Mouse (Mus musculus): Measurements from ENCODE around the gene Scnn1a. TPM values are rescaled to one million over a fixed set of nuclear protein-coding genes. Genes with fewer than 3 reads are reported as not detected.

The Scnn1a gene
- total RNA-seq, 1 experiment: 0.31 TPM

DNA sequence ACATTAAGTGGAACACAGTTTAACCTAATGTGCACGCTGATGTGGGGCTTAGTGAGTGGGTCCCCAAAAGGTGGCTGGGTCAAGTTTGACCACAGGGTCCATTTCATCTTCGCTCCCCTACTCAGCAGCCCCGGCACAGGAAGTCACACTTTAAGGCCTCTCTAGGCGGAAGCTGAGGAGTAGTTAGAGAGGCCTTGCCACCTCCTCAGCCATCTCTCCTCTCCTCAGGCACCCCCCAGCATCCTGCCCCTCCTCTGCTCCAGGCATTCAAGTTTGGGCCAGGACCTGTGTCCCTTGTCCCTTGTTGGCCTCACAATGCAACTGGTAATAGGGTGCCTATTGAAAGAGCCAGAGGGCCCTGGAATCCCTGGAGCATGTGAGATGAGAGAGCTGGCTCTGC lies 33.2 kb downstream of the Scnn1a start:
- no peak overlapping the region for H3K9ac ChIP-seq (ENCODE audit: insufficient read depth, low read depth, low read length, poor library complexity, severe bottlenecking)
- H3K36me3 ChIP-seq (ENCODE audit: control insufficient read depth, insufficient read depth, low read length, poor library complexity, severe bottlenecking): peaks cover 8% of the 10 kb centered on the region; the same call in 1 of the 2 replicates
- no peak for DNase-seq (ENCODE audit: low read depth, low spot score)
- H3K27ac ChIP-seq (ENCODE audit: insufficient read depth, low read depth, low read length, poor library complexity, severe bottlenecking): no peak overlapping the region
- peaks cover 9 to 29% of the 10 kb centered on the region in 2 experiments; a peak in 3 of 4 replicates for H3K4me1 ChIP-seq (ENCODE audit: control insufficient read depth in 2 of 2, insufficient read depth in 2 of 2, low read length in 2 of 2, poor library complexity in 1 of 2)
- no peak for TF ChIP-seq ZNF384 (IDR thresholded peaks at IDR 0.05; ENCODE audit: low read depth, low read length)
- H3K9me3 ChIP-seq (ENCODE audit: control insufficient read depth, insufficient read depth, low read depth, low read length): no peaks in the 10 kb centered on the region
- in situ Hi-C loops (cut with MboI; ENCODE audit: low sequenced_read_pairs in 2 of 2, unreplicated experiment in 2 of 2): no loop called here
- no peak overlapping the region for H3K4me3 ChIP-seq (ENCODE audit: insufficient read depth in 1 of 2, low read depth in 1 of 2, low read length in 2 of 2, poor library complexity in 1 of 2, severe bottlenecking in 1 of 2)

DNA sequence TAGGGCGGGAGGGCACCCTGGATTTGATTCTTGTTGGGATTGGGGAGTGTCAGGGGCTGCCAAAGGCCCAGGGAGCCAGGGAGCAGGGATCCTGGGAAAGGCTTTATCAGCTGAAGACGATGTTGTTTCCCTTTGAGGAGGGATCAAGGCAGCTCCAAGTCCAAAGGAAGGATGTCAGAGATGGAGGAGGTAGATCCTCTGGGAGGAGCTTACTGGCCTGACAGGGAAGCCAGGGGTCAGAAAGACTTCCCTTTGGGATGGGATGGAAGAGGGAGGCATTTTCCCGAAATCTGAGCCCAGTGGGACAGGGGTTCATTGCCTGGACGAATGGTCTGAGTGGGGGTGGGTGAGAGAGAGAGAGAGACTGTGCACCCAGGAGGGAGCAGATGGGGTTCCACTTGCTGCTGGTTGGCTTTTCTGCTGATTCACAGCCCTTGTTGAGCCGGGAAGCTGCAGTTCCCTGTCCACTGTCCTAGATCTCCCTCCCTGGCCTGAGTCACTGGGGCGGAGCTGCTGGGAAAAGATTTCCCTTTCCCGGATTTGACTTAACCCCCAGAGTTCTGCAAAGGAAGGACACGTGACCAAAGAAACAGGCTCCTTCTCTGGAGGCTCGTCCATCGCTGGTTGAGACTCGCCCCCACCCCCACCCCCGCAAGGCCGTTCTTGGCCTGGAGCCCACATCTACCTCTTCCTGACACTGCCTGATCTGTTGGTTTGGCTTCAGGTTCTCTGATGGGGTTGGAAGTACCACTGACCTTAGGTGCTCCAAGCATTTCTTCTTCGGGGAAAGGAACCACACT lies 34.1 kb downstream of the Scnn1a start:
- in situ Hi-C loops (cut with MboI; ENCODE audit: low sequenced_read_pairs in 2 of 2, unreplicated experiment in 2 of 2): no loop called here
- no peak for DNase-seq (ENCODE audit: low read depth, low spot score)
- Histone ChIP-seq H3K27ac (ENCODE audit: insufficient read depth, low read depth, low read length, poor library complexity, severe bottlenecking) (peak overlapping the region; percentile 84), H3K4me1 (ENCODE audit: control insufficient read depth in 2 of 2, insufficient read depth in 2 of 2, low read length in 2 of 2, poor library complexity in 1 of 2) (peaks cover 9 to 26% of the 10 kb centered on the region in 2 experiments; a peak in 3 of 4 replicates), H3K9ac (ENCODE audit: insufficient read depth, low read depth, low read length, poor library complexity, severe bottlenecking) (peak overlapping the region; percentile 49; the same call in 1 of the 2 replicates), H3K9me3 (ENCODE audit: control insufficient read depth, insufficient read depth, low read depth, low read length) (no peaks in the 10 kb centered on the region), H3K4me3 (ENCODE audit: insufficient read depth in 1 of 2, low read depth in 1 of 2, low read length in 2 of 2, poor library complexity in 1 of 2, severe bottlenecking in 1 of 2) (no peak overlapping the region; a peak in 1 of 4 replicates), H3K36me3 (ENCODE audit: control insufficient read depth, insufficient read depth, low read length, poor library complexity, severe bottlenecking) (peaks cover 11% of the 10 kb centered on the region; the same call in 1 of the 2 replicates)
- TF ChIP-seq HCFC1 (IDR thresholded peaks at IDR 0.05; ENCODE audit: borderline replicate concordance, insufficient read depth, low read length) (no peak), MAFK (IDR thresholded peaks at IDR 0.05; ENCODE audit: insufficient read depth, low read depth, low read length) (peak; percentile 58; the same call in 1 of the 2 replicates), CHD2 (IDR thresholded peaks at IDR 0.05; ENCODE audit: low read depth, low read length) (no peak)

DNA sequence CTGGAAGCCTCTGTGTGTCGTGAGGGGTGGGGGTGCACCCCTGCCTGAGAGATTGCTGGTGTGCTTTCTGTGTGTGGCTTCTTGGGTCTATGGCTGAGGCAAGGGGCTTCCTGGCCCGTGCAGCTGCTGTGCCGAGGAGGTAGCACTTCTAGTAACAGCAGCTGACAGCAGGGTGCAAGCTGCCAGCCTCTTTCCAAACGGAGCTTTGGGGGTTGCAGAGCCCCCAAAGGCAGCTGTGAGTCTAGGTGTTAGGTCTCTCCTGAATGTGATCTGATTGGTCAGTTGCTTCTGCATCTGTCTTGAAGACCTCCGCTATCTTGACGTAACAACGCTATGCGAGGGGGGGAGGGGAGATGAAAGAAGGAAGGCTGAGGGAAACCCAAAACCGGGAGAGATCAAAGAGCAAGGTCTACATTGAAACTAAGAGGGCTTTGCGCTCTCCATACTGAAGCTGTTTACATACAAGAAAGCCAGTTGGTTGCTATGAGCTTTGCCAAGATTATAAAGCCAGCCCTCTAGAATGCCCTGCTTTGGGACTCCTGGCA lies 34.8 kb downstream of the Scnn1a start:
- DNase-seq (ENCODE audit: low read depth, low spot score): no peak
- TF ChIP-seq ZNF384 (IDR thresholded peaks at IDR 0.05; ENCODE audit: low read depth, low read length) (no peak), ZC3H11A (IDR thresholded peaks at IDR 0.05; ENCODE audit: borderline replicate concordance, low read depth, low read length) (no peak), HCFC1 (IDR thresholded peaks at IDR 0.05; ENCODE audit: borderline replicate concordance, insufficient read depth, low read length) (no peak), CHD2 (IDR thresholded peaks at IDR 0.05; ENCODE audit: low read depth, low read length) (no peak), MAFK (IDR thresholded peaks at IDR 0.05; ENCODE audit: insufficient read depth, low read depth, low read length) (no peak)

DNA sequence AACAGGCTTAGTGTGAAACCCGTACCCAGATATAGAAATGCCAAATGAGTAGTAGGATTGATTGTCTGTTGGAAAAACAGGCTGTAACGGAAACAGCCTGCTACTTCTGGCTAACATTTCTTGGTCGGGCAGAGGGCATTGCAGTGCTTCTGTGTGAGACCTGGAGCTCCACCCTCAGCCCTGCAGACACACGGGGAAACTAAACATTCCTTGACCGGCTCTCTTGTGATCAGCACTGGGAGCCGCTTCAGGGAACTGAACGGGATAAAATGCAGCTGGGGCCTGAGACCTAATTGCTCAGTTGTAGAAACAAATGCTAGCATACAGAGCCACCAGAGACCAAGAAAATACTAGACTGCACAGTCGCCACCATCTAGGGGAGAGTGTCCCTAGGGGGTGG lies 35.8 kb downstream of the Scnn1a start:
- in situ Hi-C loops (cut with MboI; ENCODE audit: low sequenced_read_pairs in 2 of 2, unreplicated experiment in 2 of 2): no loop called here
- TF ChIP-seq CHD2 (IDR thresholded peaks at IDR 0.05; ENCODE audit: low read depth, low read length) (no peak), HCFC1 (IDR thresholded peaks at IDR 0.05; ENCODE audit: borderline replicate concordance, insufficient read depth, low read length) (no peak), MAFK (IDR thresholded peaks at IDR 0.05; ENCODE audit: insufficient read depth, low read depth, low read length) (no peak), ZNF384 (IDR thresholded peaks at IDR 0.05; ENCODE audit: low read depth, low read length) (no peak), ZC3H11A (IDR thresholded peaks at IDR 0.05; ENCODE audit: borderline replicate concordance, low read depth, low read length) (no peak)
- Histone ChIP-seq H3K9me3 (ENCODE audit: control insufficient read depth, insufficient read depth, low read depth, low read length) (no peaks in the 10 kb centered on the region), H3K27ac (ENCODE audit: insufficient read depth, low read depth, low read length, poor library complexity, severe bottlenecking) (no peak overlapping the region), H3K36me3 (ENCODE audit: control insufficient read depth, insufficient read depth, low read length, poor library complexity, severe bottlenecking) (peaks cover 14% of the 10 kb centered on the region; the same call in 1 of the 2 replicates), H3K4me3 (ENCODE audit: insufficient read depth in 1 of 2, low read depth in 1 of 2, low read length in 2 of 2, poor library complexity in 1 of 2, severe bottlenecking in 1 of 2) (no peak overlapping the region), H3K9ac (ENCODE audit: insufficient read depth, low read depth, low read length, poor library complexity, severe bottlenecking) (no peak overlapping the region), H3K4me1 (ENCODE audit: control insufficient read depth in 2 of 2, insufficient read depth in 2 of 2, low read length in 2 of 2, poor library complexity in 1 of 2) (peaks cover 9 to 32% of the 10 kb centered on the region in 2 experiments; a peak in 3 of 4 replicates)
- DNase-seq (ENCODE audit: low read depth, low spot score): no peak

More for the DNA sequence above, 34.8 kb downstream of the Scnn1a start:
- Histone ChIP-seq H3K27ac (ENCODE audit: insufficient read depth, low read depth, low read length, poor library complexity, severe bottlenecking) (0 out of 2 replicates have a peak overlapping the region, but pooled peaks have one; percentile 15), H3K36me3 (ENCODE audit: control insufficient read depth, insufficient read depth, low read length, poor library complexity, severe bottlenecking) (peaks cover 11% of the 10 kb centered on the region; the same call in 1 of the 2 replicates), H3K9ac (ENCODE audit: insufficient read depth, low read depth, low read length, poor library complexity, severe bottlenecking) (no peak overlapping the region), H3K4me3 (ENCODE audit: insufficient read depth in 1 of 2, low read depth in 1 of 2, low read length in 2 of 2, poor library complexity in 1 of 2, severe bottlenecking in 1 of 2) (no peak overlapping the region), H3K9me3 (ENCODE audit: control insufficient read depth, insufficient read depth, low read depth, low read length) (no peaks in the 10 kb centered on the region), H3K4me1 (ENCODE audit: control insufficient read depth in 2 of 2, insufficient read depth in 2 of 2, low read length in 2 of 2, poor library complexity in 1 of 2) (peaks cover 9 to 28% of the 10 kb centered on the region in 2 experiments; a peak in 3 of 4 replicates)
- in situ Hi-C loops (cut with MboI; ENCODE audit: low sequenced_read_pairs in 2 of 2, unreplicated experiment in 2 of 2): no loop called here
